Mouse (Mus musculus) cortical plate, adult 2 months (tissue): ENCODE measurements at regions not wholly inside any gene's neighbourhood (a gene's known extent, or its start where the extent isn't known, plus 50 kb on each side); places are given as distances from the start of the nearest gene placed in this dataset.

Source experiments
- CTCF ChIP-seq: fragments of 200-500 bp; IDR thresholded peaks from 2 replicates; pipeline ENCODE4 v1.5.1; 2011; ENCODE audit warnings: mild to moderate bottlenecking, control low read depth, low read length; ENCODE audit not compliant: insufficient read depth; ENCODE audit errors: extremely low read depth
- POLR2A ChIP-seq: fragments of 200-500 bp; IDR thresholded peaks from 2 replicates; pipeline ENCODE4 v1.6.1; 2011; ENCODE audit warnings: mild to moderate bottlenecking, low read length, control low read depth; ENCODE audit not compliant: insufficient read depth; ENCODE audit errors: extremely low read depth

DNA sequence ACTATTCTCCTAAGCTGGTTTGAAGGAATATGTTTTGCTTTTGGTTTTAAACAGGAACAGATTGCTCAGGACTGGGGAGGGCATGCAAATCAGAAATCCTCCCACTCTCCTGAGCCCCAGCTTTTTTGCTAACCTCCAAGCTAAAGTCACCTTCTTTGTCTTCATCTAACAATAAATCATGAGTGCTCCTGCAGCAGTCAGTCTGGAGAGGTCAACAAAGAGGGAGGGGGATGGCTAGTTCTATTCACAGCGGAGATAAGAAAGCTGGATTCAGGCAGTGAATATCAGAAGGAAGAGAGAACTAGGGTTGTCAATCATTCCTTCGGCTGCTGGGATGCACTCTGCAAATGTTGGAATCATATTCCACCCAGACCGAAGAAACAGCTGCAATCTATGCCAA is 81.0 kb upstream of the Spred1 start:
- TF ChIP-seq CTCF (no peak), POLR2A (no peak)
